Mouse (Mus musculus): ENCODE results near the gene Kcnh2.

- TF ChIP-seq POLR2A (IDR thresholded peaks at IDR 0.05; ENCODE audit: low read depth, low read length) (no peak), CTCF (conservative IDR thresholded peaks at IDR 0.05; ENCODE audit: insufficient read depth, insufficient read length, low read depth, low read length) (no peak)
Measured at GRCm38 (mm10) chr5:24344477-24345051, 6.8 kb downstream of the Kcnh2 start.

All from kidney, adult 2 months (tissue).